Mouse (Mus musculus): ENCODE measurements at regions not wholly inside any gene's neighbourhood (a gene's known extent, or its start where the extent isn't known, plus 50 kb on each side); places are given as distances from the start of the nearest gene placed in this dataset.
"Not testable (repeated sequence)": the region's sequence is repeated elsewhere in the genome, so short reads cannot be mapped to it uniquely, and the experiment has no call there.

GRCm38 (mm10) chr13:52344383-52344782 is 186.7 kb downstream of the Diras2 start:
- no peak for DNase-seq

- DNase-seq = peak in 1 of 2 experiments; percentile 8
These were observed 186.2 kb downstream of the Diras2 start for GRCm38 (mm10) chr13:52344853-52345252.

GRCm38 (mm10) chr13:52345375-52346026 is 185.6 kb downstream of the Diras2 start:
- peak; percentile 66 to 86 for DNase-seq

- DNase-seq = no peak
These were observed 185.1 kb downstream of the Diras2 start for GRCm38 (mm10) chr13:52346027-52346375.

DNA sequence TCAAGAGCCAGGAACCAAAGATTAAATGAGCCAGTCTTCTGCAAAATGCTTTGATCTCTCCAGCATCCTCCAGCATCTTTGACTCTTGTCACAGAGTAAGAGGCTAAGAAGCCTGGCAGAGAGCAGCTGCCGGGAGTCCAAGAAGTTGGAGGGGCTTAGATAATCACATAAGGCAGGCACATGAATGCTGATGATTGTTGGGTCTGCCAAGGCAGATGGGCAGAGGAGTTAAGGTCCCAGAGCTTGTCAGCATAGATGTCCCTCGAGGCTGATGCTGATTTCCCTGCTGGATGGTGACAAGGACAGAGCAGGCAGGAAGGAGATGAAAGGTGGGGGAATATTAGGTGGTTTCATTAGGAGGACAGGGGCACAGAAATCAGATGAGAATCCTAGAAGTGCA is 183.4 kb downstream of the Diras2 start:
- peak; percentile 42 to 45 for DNase-seq

GRCm38 (mm10) chr13:52349606-52350005 is 181.5 kb downstream of the Diras2 start:
- DNase-seq = no peak

DNA sequence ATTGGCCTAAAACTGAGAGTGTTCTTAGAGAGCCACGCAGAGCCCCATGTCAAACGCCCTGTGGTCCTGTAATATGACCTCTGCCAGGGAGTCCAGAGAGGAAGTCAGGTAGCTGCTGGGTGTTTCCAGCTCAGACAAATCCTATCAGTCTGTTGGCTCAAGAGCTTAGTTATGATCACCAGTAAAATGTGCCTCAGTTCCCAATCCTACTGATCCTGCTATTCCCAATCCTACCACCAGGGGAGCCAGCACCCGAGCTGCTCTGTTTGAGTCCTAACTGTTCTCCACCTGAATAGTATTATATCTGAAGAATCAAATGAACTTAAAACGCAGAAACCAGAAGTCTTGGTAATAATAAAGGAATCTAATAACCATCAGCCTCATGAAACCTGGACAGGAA is 178.5 kb downstream of the Diras2 start:
- peak; percentile 53 to 61 for DNase-seq

GRCm38 (mm10) chr13:52353437-52353836 is 177.6 kb downstream of the Diras2 start:
- no peak for DNase-seq

DNA sequence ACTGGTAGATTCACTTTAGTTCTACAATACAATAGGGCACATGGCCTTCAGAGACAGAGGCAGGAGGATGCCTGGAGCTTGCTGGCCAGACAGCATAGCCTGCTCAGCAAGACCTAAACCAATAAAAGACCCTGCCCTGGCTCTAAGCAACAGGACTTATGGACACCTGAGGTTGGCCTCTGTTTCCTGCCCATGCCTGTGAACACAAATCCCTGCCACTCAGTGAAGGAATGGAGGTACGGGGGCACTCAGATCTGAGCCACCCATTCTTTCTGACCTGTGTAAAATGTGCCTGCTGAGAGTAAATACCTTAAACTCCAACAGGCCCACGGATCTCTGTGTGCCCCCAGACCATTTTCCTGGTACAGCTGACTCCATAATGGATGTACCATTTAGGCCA is 177.1 kb downstream of the Diras2 start:
- no peak for DNase-seq

GRCm38 (mm10) chr13:52355921-52356320 is 175.2 kb downstream of the Diras2 start:
- not testable (repeated sequence) for DNase-seq

DNA sequence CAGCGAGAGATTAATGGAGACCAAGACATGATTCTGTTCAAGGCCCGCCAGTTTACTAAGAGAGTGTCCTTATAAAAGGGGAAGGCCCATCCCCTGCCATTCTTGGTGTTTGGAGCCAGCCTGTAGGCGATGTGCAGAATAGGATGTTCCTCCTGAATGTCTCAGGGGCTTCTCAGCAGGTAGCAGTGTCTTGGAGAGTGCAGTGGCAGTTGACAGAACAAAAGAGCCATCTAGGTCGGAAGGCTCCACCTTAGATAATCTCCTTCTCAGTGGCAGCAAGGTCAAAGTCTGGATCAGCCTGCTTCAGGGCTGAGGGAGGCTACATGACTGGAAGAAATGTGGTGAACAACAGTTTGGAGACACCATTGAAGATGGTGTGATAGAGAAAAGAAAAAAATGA is 171.7 kb downstream of the Diras2 start:
- not testable (repeated sequence) for DNase-seq

- no peak for DNase-seq
These were observed 169.8 kb downstream of the Diras2 start for GRCm38 (mm10) chr13:52361177-52361846.

GRCm38 (mm10) chr13:52362266-52362665 is 168.8 kb downstream of the Diras2 start:
- no peak for DNase-seq

DNA sequence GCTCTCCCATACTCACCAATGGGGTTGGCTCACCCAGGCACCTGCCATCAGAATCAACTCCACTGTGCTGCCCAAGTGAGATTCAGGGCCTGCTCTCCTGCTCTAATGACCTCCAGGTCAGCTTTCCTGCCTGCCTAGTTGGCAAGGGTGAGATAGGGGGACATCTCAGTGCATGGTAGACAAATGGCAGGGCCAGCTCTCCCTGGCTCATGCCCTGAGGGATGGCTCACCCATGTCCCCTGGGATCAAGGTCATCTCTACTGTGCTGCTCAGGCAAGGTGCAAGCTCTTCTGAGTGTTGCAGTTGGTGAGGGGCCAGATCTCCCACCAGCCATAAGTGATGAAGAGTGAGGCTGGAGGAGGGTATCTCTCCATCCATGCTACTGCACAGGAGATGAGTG is 161.2 kb downstream of the Diras2 start:
- no peak for DNase-seq

- DNase-seq = no peak
These were observed 159.1 kb downstream of the Diras2 start for GRCm38 (mm10) chr13:52371986-52372385.

- DNase-seq = peak; percentile 60 to 63
These were observed 156.3 kb downstream of the Diras2 start for GRCm38 (mm10) chr13:52374781-52375180.

GRCm38 (mm10) chr13:52378236-52378635 is 152.8 kb downstream of the Diras2 start:
- peak; percentile 70 to 71 for DNase-seq

- peak in 1 of 2 experiments; percentile 37 for DNase-seq
These were observed 141.8 kb downstream of the Diras2 start for GRCm38 (mm10) chr13:52389271-52389670.

GRCm38 (mm10) chr13:52395786-52396185 is 135.3 kb downstream of the Diras2 start:
- DNase-seq = no peak

GRCm38 (mm10) chr13:52398344-52398743 is 132.7 kb downstream of the Diras2 start:
- DNase-seq = no peak

DNA sequence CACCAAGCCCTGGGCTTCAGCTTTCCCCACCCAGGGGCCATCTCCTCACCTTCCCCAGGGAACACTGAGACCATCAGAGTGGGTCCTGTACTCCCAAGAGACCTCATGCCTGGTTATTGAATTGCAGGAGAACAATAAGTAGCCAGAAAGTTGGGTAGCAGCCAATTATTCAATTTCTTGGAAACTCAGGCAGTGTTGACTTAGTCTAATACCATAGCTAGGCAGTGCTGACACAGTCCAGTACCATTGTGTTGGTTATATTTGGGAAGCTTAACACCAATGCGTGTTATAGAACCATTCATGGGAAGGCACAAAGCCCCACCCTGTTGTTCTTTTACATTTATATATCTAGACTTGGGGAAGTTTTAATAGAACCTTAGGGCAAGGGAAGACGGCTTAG is 131.9 kb downstream of the Diras2 start:
- DNase-seq = no peak

DNA sequence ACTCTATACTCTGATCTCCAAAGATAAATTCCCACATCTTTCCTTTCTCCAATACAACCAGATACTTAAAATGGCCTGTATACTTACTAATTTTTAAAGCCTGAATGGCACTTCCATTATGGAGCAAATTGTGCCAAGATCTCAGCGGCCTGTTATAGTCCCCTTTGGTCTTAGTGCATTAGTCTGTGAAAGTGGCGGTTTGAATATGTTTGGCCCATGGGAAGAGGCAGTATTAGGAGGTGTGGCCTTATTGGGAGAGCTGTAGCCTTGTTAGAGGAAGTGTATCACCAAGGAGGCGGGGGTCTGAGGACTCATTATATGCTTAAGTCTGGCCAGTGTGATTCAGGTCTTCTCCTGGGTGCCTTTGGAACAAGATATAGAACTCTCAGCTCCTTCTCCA is 127.3 kb downstream of the Diras2 start:
- no peak for DNase-seq

GRCm38 (mm10) chr13:52416301-52416700 is 114.8 kb downstream of the Diras2 start:
- DNase-seq = peak; percentile 47 to 49

GRCm38 (mm10) chr13:52422456-52422855 is 108.6 kb downstream of the Diras2 start:
- no peak for DNase-seq

- DNase-seq = no peak
These were observed 102.6 kb downstream of the Diras2 start for GRCm38 (mm10) chr13:52428527-52428926.
